Mouse (Mus musculus): Measurements from ENCODE around the gene Elmod3. TPM values are rescaled to one million over a fixed set of nuclear protein-coding genes. Genes with fewer than 3 reads are reported as not detected.
"Not testable (repeated sequence)": the region's sequence is repeated elsewhere in the genome, so short reads cannot be mapped to it uniquely, and the experiment has no call there.

Gene Elmod3
- polyA plus RNA-seq, 2 experiments, result 2.9 to 4.9 TPM

- H3K27me3 ChIP-seq (ENCODE audit: control insufficient read depth, insufficient read depth, low read length), result no peaks in the 10 kb centered on the region
- H3K4me1 ChIP-seq (replicated peaks; ENCODE audit: control insufficient read depth in 2 of 2, insufficient read depth in 2 of 2, low read length in 1 of 2), result peaks cover 0 to 8% of the 10 kb centered on the region in 2 experiments; a peak in 2 of 4 replicates
- TF ChIP-seq EP300 (IDR thresholded peaks at IDR 0.05; ENCODE audit: low read depth) (no peak), CTCF (IDR thresholded peaks at IDR 0.05; ENCODE audit: low read depth) (no peak)
- H3K4me2 ChIP-seq (ENCODE audit: low read depth), result no peak overlapping the region
- no peaks in the 10 kb centered on the region for H3K9me3 ChIP-seq (ENCODE audit: control insufficient read depth, low read length)
- no peaks in the 10 kb centered on the region for H3K36me3 ChIP-seq (replicated peaks; ENCODE audit: control insufficient read depth, insufficient read depth, low read depth)
- no peak for ATAC-seq (ENCODE audit: insufficient read depth)
- H3K4me3 ChIP-seq (ENCODE audit: insufficient read depth in 1 of 2, low read depth in 2 of 2, low read length in 2 of 2), result no peak overlapping the region
- no peak for DNase-seq (ENCODE audit: low read depth in 3 of 3, low spot score in 3 of 3)
- H3K9ac ChIP-seq (replicated peaks), result no peak overlapping the region
- no peak overlapping the region for H3K27ac ChIP-seq
- 78% methylated on average over 12 of the region's 12 CpGs for WGBS (ENCODE audit: insufficient replicate concordance)
These were observed 54.9 kb downstream of the Elmod3 start for GRCm38 (mm10) chr6:72543265-72543850.

- no peak overlapping the region for H3K27ac ChIP-seq
- ATAC-seq (ENCODE audit: insufficient read depth) (peak; percentile 95), DNase-seq (ENCODE audit: low read depth in 3 of 3, low spot score in 3 of 3) (peak; percentile 76 to 81 (median 78))
- no peaks in the 10 kb centered on the region for H3K9me3 ChIP-seq (ENCODE audit: control insufficient read depth, low read length)
- no peak for TF ChIP-seq CTCF (IDR thresholded peaks at IDR 0.05; ENCODE audit: low read depth)
- no peak for TF ChIP-seq EP300 (IDR thresholded peaks at IDR 0.05; ENCODE audit: low read depth)
- H3K4me2 ChIP-seq (ENCODE audit: low read depth), result peak overlapping the region; percentile 64
- H3K4me1 ChIP-seq (replicated peaks; ENCODE audit: control insufficient read depth in 2 of 2, insufficient read depth in 2 of 2, low read length in 1 of 2), result peaks cover 0 to 6% of the 10 kb centered on the region in 2 experiments; a peak in 3 of 4 replicates
- no peaks in the 10 kb centered on the region for H3K27me3 ChIP-seq (ENCODE audit: control insufficient read depth, insufficient read depth, low read length)
- H3K9ac ChIP-seq (replicated peaks), result peak overlapping the region; percentile 62
- H3K36me3 ChIP-seq (replicated peaks; ENCODE audit: control insufficient read depth, insufficient read depth, low read depth), result no peaks in the 10 kb centered on the region
- peak overlapping the region; percentile 57 to 66 for H3K4me3 ChIP-seq (ENCODE audit: insufficient read depth in 1 of 2, low read depth in 2 of 2, low read length in 2 of 2)
- WGBS (ENCODE audit: insufficient replicate concordance), result 2% methylated on average over 16 of the region's 16 CpGs
These were observed 59.6 kb downstream of the Elmod3 start for GRCm38 (mm10) chr6:72538562-72539031.

GRCm38 (mm10) chr6:72537998-72538500 lies 60.2 kb downstream of the Elmod3 start:
- DNase-seq (ENCODE audit: low read depth in 3 of 3, low spot score in 3 of 3) (no peak), ATAC-seq (ENCODE audit: insufficient read depth) (no peak)
- no peak overlapping the region for H3K27ac ChIP-seq
- H3K4me3 ChIP-seq (ENCODE audit: insufficient read depth in 1 of 2, low read depth in 2 of 2, low read length in 2 of 2), result peak overlapping the region; percentile 57 to 66
- H3K9ac ChIP-seq (replicated peaks), result peak overlapping the region; percentile 62
- no peak for TF ChIP-seq EP300 (IDR thresholded peaks at IDR 0.05; ENCODE audit: low read depth)
- no peak for TF ChIP-seq CTCF (IDR thresholded peaks at IDR 0.05; ENCODE audit: low read depth)
- peak overlapping the region; percentile 64 for H3K4me2 ChIP-seq (ENCODE audit: low read depth)
- WGBS (ENCODE audit: insufficient replicate concordance), result 50% methylated on average over 10 of the region's 10 CpGs
- no peaks in the 10 kb centered on the region for H3K9me3 ChIP-seq (ENCODE audit: control insufficient read depth, low read length)
- no peaks in the 10 kb centered on the region for H3K36me3 ChIP-seq (replicated peaks; ENCODE audit: control insufficient read depth, insufficient read depth, low read depth)
- H3K27me3 ChIP-seq (ENCODE audit: control insufficient read depth, insufficient read depth, low read length), result no peaks in the 10 kb centered on the region
- H3K4me1 ChIP-seq (replicated peaks; ENCODE audit: control insufficient read depth in 2 of 2, insufficient read depth in 2 of 2, low read length in 1 of 2), result peaks cover 0 to 6% of the 10 kb centered on the region in 2 experiments; a peak in 3 of 4 replicates

- peak overlapping the region; percentile 56 for H3K4me2 ChIP-seq (ENCODE audit: low read depth)
- under 1% methylated on average over 9 of the region's 9 CpGs for WGBS (ENCODE audit: insufficient replicate concordance)
- peak; percentile 58 to 70 (median 61) for DNase-seq (ENCODE audit: low read depth in 3 of 3, low spot score in 3 of 3)
- H3K4me3 ChIP-seq (ENCODE audit: insufficient read depth in 1 of 2, low read depth in 2 of 2, low read length in 2 of 2), result peak overlapping the region in 1 of 2 experiments; percentile 10; a peak in 1 of 4 replicates
- H3K9ac ChIP-seq (replicated peaks), result no peak overlapping the region
- H3K4me1 ChIP-seq (replicated peaks; ENCODE audit: control insufficient read depth in 2 of 2, insufficient read depth in 2 of 2, low read length in 1 of 2), result peaks cover 0 to 6% of the 10 kb centered on the region in 2 experiments; a peak in 3 of 4 replicates
- no peak overlapping the region for H3K27ac ChIP-seq
- no peaks in the 10 kb centered on the region for H3K36me3 ChIP-seq (replicated peaks; ENCODE audit: control insufficient read depth, insufficient read depth, low read depth)
- H3K9me3 ChIP-seq (ENCODE audit: control insufficient read depth, low read length), result no peaks in the 10 kb centered on the region
- no peaks in the 10 kb centered on the region for H3K27me3 ChIP-seq (ENCODE audit: control insufficient read depth, insufficient read depth, low read length)
- ATAC-seq (ENCODE audit: insufficient read depth), result no peak
- TF ChIP-seq CTCF (IDR thresholded peaks at IDR 0.05; ENCODE audit: low read depth) (peak; percentile 94), EP300 (IDR thresholded peaks at IDR 0.05; ENCODE audit: low read depth) (no peak)
These were observed 63.0 kb downstream of the Elmod3 start for GRCm38 (mm10) chr6:72535165-72535564.

GRCm38 (mm10) chr6:72534035-72534809 lies 64.0 kb downstream of the Elmod3 start:
- peaks cover 0 to 6% of the 10 kb centered on the region in 2 experiments; a peak in 3 of 4 replicates for H3K4me1 ChIP-seq (replicated peaks; ENCODE audit: control insufficient read depth in 2 of 2, insufficient read depth in 2 of 2, low read length in 1 of 2)
- H3K9me3 ChIP-seq (ENCODE audit: control insufficient read depth, low read length), result no peaks in the 10 kb centered on the region
- H3K27ac ChIP-seq, result no peak overlapping the region
- H3K4me2 ChIP-seq (ENCODE audit: low read depth), result no peak overlapping the region
- 37% methylated on average over 9 of the region's 9 CpGs for WGBS (ENCODE audit: insufficient replicate concordance)
- ATAC-seq (ENCODE audit: insufficient read depth) (no peak), DNase-seq (ENCODE audit: low read depth in 3 of 3, low spot score in 3 of 3) (peak; percentile 40 to 49 (median 41))
- no peak overlapping the region for H3K4me3 ChIP-seq (ENCODE audit: insufficient read depth in 1 of 2, low read depth in 2 of 2, low read length in 2 of 2)
- no peak overlapping the region for H3K9ac ChIP-seq (replicated peaks)
- no peaks in the 10 kb centered on the region for H3K27me3 ChIP-seq (ENCODE audit: control insufficient read depth, insufficient read depth, low read length)
- H3K36me3 ChIP-seq (replicated peaks; ENCODE audit: control insufficient read depth, insufficient read depth, low read depth), result no peaks in the 10 kb centered on the region
- peak; percentile 96 for TF ChIP-seq CTCF (IDR thresholded peaks at IDR 0.05; ENCODE audit: low read depth)
- TF ChIP-seq EP300 (IDR thresholded peaks at IDR 0.05; ENCODE audit: low read depth), result no peak

- not testable (repeated sequence) for H3K27ac ChIP-seq; H3K9me3 ChIP-seq (ENCODE audit: control insufficient read depth, low read length); H3K36me3 ChIP-seq (replicated peaks; ENCODE audit: control insufficient read depth, insufficient read depth, low read depth); H3K4me1 ChIP-seq (replicated peaks; ENCODE audit: control insufficient read depth in 2 of 2, insufficient read depth in 2 of 2, low read length in 1 of 2); H3K4me2 ChIP-seq (ENCODE audit: low read depth); H3K9ac ChIP-seq (replicated peaks); H3K4me3 ChIP-seq (ENCODE audit: insufficient read depth in 1 of 2, low read depth in 2 of 2, low read length in 2 of 2); ATAC-seq (ENCODE audit: insufficient read depth); H3K27me3 ChIP-seq (ENCODE audit: control insufficient read depth, insufficient read depth, low read length); DNase-seq (ENCODE audit: low read depth in 3 of 3, low spot score in 3 of 3)
- WGBS (ENCODE audit: insufficient replicate concordance), result 50% methylated on average over 1 of the region's 1 CpGs
These were observed 64.7 kb downstream of the Elmod3 start for GRCm38 (mm10) chr6:72533555-72533954.

All from liver, embryonic 14.5 days (tissue).